Mouse (Mus musculus): ENCODE results near the gene Spocd1.

Gene Spocd1

DNA sequence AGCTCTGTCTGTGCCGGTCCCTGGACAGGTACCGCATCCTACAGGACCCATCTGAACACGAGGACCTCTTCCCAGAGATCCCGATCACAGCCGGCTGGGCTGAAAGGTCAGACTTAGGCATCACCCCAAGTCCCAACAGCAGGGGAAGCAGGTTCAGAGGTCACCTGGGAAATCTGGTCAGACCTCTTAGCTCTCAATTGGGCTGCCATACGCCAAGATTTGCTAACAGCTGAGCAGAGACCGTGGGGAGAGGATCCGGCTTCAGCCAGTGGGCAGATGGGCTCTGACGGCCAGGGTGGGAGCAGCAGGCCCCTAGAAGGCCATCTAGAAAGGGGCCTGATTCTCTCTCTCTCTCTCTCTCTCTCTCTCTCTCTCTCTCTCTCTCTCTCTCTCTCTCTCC lies 45.2 kb downstream of the Spocd1 start:
- no peak for DNase-seq (ENCODE audit: low read depth, low spot score)

DNA sequence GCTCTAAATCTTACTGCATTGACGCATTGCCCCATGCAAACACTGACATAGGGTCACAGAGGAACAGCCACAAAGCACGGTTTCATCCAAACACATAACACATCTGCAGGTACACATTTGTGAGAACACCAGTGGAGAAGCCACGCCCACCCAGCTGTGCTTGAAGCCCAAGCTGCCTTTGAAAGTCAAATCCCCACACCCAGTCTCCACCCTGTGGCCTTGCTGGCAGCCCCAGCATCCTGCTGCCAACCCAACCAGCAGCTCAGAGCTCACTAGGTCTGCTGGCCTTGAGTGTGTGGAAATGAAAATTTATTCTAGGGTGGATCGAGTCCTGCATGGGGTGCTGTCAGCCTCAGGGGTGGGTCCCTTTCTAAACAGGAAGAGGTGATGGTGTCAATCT lies 48.2 kb downstream of the Spocd1 start:
- DNase-seq (ENCODE audit: low read depth, low spot score): no peak

GRCm38 (mm10) chr4:129978227-129978626 lies 49.2 kb downstream of the Spocd1 start:
- DNase-seq (ENCODE audit: low read depth, low spot score): no peak

- no peak for DNase-seq (ENCODE audit: low read depth, low spot score)
These were observed 49.9 kb downstream of the Spocd1 start for GRCm38 (mm10) chr4:129978930-129979329.

DNA sequence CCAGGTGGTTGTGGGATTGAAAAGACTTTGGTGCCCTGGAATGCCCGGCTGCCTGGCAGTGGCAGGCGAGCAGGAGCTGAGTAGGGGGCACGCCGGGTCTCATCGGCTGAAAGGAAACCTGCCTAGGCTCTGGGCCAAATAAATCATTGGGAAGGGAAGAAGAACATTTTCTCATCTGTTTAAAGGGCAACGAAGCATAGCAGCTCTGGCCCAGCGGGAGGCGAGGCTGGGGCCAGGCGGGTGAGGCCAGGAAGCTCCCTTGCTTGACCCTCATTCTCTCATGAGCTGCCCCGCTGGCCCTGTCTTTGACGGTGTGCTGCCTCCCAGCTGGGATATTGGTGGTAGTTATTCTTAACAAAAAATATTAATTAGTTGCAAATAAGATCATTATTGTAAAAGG lies 52.6 kb downstream of the Spocd1 start:
- DNase-seq (ENCODE audit: low read depth, low spot score): no peak

DNA sequence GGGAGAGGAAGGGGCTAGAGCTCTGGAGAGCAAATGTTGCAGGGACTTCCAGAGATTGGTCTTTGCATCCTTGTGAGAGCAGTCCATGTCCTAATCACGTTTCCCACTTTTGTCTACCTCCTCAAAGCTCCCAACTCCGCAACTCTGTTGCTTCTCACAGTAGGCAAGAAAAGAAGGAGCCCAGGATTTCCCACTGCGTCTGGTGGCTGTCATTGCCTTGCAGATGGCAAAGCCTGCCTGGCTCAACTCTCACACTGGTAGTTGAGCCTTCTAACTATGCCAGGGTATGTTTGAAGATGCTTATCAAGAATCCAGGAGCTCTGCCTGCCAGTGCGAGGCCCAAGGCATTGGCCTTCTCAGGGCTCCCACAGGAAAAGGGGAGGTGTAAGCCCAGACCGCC lies 54.0 kb downstream of the Spocd1 start:
- no peak for DNase-seq (ENCODE audit: low read depth, low spot score)

GRCm38 (mm10) chr4:129983764-129984420 lies 54.8 kb downstream of the Spocd1 start:
- DNase-seq (ENCODE audit: low read depth, low spot score): no peak

- no peak for DNase-seq (ENCODE audit: low read depth, low spot score)
These were observed 55.5 kb downstream of the Spocd1 start, which contains the start of gene Adgrb2 for GRCm38 (mm10) chr4:129984421-129985061. Gene Adgrb2, plus strand, starts transcription at chr4:129984870.

- DNase-seq (ENCODE audit: low read depth, low spot score): no peak
These were observed 56.2 kb downstream of the Spocd1 start for GRCm38 (mm10) chr4:129985161-129985670.

GRCm38 (mm10) chr4:129985671-129986441 lies 56.8 kb downstream of the Spocd1 start:
- DNase-seq (ENCODE audit: low read depth, low spot score): no peak

GRCm38 (mm10) chr4:129987825-129988504 lies 58.9 kb downstream of the Spocd1 start:
- DNase-seq (ENCODE audit: low read depth, low spot score): no peak

DNA sequence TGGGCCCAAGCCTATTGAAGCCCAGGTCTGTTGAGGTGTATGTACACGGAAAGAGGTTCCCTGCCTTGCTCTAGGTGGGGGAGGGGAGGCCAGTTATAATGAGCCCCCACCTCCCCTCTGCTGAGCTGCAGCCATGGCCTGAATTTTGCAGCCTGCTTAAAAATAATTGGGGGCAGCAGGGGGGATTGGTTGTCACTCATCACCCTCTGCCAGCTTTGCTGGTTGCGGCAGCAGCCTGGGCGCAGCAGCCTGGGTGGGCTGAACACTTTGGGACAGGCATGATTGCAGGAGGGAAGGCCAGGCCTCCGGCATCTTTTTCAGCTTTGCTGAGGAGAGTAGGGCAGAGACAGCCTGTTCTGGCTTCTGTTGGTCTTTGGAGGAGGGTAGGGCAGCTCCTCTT lies 60.9 kb downstream of the Spocd1 start:
- DNase-seq (ENCODE audit: low read depth, low spot score): no peak

- DNase-seq (ENCODE audit: low read depth, low spot score): no peak
These were observed 63.7 kb downstream of the Spocd1 start for GRCm38 (mm10) chr4:129992720-129993119.

DNA sequence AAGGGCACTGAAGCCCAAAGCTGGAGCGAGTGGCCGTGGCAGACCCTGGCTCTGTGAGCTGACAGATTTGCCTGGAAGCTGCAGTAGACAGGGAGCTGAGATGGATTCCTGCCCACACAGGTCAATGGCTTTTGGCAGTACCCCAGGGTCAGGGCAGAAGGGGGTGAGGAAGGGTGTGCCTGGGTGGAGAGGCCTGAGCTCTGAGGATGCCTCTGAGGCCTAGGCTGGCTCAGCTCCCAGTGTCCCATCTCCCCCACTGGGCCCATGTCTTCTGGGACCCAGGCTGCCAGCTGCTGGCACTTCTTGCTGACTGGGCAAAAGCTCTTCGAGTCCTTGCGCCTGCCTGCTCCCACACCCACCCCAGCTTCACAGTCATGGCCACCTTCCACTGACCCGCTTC lies 64.2 kb downstream of the Spocd1 start:
- no peak for DNase-seq (ENCODE audit: low read depth, low spot score)

- DNase-seq (ENCODE audit: low read depth, low spot score): no peak
These were observed 65.1 kb downstream of the Spocd1 start for GRCm38 (mm10) chr4:129993944-129994695.

DNA sequence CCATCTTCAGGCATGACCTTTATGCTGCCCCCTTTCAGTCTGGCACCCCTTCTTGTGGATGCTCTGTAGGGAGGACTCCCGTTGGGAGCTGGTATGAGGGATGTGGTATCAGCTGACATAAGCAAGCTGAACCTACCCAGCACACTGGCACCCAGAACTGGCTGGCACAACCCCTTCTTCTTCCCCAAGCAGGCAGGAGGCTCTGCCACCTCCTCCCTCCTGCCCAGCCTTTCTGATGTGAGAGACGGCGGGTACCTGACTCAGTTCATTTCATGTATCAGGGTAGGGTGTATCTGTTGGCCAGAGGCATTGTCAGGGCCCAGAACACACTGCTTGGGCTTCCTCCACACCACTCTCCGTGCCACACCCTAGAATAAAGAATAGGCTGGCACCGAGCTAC lies 65.7 kb downstream of the Spocd1 start:
- no peak for DNase-seq (ENCODE audit: low read depth, low spot score)

DNA sequence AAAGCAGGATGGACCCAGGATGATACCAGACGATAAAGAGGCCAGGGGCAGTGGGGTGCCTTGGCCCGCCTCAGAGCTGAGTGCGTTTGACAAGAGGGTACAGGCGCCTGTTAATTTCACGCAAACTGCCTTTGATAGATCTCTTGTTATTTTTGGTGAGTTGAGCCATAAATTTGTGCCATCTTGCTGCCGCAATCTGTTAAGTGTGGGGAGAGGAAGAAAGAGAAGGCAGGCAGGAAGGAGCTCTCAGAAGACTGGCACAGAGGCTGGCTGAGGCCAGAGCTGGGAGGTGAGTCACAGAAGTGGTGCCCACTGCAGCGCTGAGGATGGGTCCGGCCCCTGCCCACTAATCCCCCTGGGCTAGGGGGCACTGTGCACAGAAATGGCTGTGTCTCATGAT lies 66.2 kb downstream of the Spocd1 start:
- no peak for DNase-seq (ENCODE audit: low read depth, low spot score)

DNA sequence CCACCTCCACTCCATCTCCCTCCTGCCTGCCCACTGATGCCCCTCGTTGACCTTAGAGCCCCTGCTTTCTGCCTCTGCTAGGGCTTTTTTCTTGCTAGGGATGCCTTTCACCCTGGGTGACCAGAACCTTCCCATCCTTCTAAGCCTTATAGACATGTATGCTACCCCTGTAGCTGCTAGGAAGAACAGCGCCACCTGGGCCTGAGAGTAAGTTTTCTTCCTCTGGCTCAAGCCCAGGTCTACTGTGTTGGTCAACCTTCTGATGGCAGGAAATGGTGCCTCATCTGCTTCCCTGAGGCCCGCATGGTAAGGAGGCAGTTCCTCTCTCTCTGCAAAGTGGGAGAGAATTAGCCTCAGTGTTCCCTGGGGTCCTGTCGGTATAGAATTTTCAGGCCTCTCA lies 67.0 kb downstream of the Spocd1 start:
- DNase-seq (ENCODE audit: low read depth, low spot score): no peak

DNA sequence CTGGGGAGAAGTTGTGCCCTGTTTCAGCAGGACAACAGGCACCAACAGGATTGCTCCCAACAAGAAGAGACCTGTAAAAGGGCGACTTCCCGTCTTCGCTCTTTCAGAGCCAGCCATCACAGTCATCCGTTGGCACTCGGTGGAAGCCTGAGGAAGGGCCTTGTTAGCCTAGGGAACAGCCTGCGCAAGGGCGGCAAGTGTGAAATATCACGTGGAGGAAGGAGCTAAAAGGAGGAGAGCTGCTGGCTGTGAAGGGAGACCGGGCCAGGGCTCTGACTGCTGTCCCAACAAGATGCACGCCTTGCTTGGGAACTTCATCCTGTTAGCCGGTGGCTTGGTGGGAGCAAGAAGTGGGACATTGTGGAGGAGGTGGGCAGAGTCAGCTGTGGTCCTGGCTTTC lies 69.1 kb downstream of the Spocd1 start:
- DNase-seq (ENCODE audit: low read depth, low spot score): no peak

- no peak for DNase-seq (ENCODE audit: low read depth, low spot score)
These were observed 72.7 kb downstream of the Spocd1 start for GRCm38 (mm10) chr4:130001710-130002109.

DNA sequence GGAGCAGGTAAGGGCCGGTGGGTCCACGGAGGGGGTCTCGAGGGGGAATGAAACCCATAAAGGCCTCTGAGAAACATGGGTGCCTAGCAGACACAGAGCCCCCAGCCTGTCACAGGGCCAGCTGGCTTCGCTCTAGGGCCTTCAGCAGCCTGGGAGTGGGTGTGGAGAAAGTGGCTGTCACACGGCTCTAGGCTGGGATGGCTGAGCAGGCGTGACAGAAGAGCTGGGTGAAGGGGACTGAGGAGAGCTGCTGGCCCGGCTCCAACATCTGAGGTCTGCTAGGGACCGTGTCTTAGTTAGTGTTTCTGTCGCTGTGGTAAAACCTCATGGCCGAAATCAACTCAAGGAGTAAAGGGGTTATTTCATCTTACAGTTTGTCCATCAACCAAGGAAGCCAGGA lies 73.1 kb downstream of the Spocd1 start:
- no peak for DNase-seq (ENCODE audit: low read depth, low spot score)
